Mouse (Mus musculus) Patski (cell line): ENCODE results near the gene Hoxa9. TPM values are rescaled to one million over a fixed set of nuclear protein-coding genes. Genes with fewer than 3 reads are reported as not detected.

Experiments
- ATAC-seq: fragments of 100-300 bp; one replicate; pipeline ENCODE4 v1.8.0; 2021
- CTCF ChIA-PET: fragments of 350-600 bp; sonication (Branson Sonifier 250); formaldehyde crosslinking; loops from one replicate; lab custom pipeline; 2022; ENCODE audit warnings: inconsistent platforms; lab: Charles Lee
- POLR2A ChIA-PET: fragments of 350-600 bp; sonication (Branson Sonifier 250); formaldehyde crosslinking; loops from one replicate; lab custom pipeline; 2022; ENCODE audit warnings: antibody characterized with exemption, inconsistent platforms; lab: Charles Lee
- DNase-seq: peaks from one replicate; pipeline ENCODE4 v3.0.0-alpha.2; 2011; ENCODE audit warnings: low read depth, low spot score
- H3K27me3 ChIP-seq: fragments of 371-371 bp; one replicate; pipeline ENCODE4 v1.5.1; 2021
- CTCF ChIP-seq: fragments of 100-300 bp; IDR thresholded peaks from one replicate; pipeline ENCODE4 v1.5.1; 2021
- in situ Hi-C: fragments of 300-500 bp; cut with MboI; formaldehyde crosslinking; loops from 3 replicates; pipeline ENCODE4 v1.11.1; 2018; ENCODE audit warnings: low pct_unique_long_range_greater_than_20kb, mixed read lengths
- polyA plus RNA-seq: library from polyadenylated mRNA; unstranded; gene quantifications from one replicate; pipeline ENCODE4 v1.2.3, GENCODE M21; 2021

The Hoxa9 gene
- polyA plus RNA-seq, 1 experiment from 2014 or later: 76.7 TPM

DNA sequence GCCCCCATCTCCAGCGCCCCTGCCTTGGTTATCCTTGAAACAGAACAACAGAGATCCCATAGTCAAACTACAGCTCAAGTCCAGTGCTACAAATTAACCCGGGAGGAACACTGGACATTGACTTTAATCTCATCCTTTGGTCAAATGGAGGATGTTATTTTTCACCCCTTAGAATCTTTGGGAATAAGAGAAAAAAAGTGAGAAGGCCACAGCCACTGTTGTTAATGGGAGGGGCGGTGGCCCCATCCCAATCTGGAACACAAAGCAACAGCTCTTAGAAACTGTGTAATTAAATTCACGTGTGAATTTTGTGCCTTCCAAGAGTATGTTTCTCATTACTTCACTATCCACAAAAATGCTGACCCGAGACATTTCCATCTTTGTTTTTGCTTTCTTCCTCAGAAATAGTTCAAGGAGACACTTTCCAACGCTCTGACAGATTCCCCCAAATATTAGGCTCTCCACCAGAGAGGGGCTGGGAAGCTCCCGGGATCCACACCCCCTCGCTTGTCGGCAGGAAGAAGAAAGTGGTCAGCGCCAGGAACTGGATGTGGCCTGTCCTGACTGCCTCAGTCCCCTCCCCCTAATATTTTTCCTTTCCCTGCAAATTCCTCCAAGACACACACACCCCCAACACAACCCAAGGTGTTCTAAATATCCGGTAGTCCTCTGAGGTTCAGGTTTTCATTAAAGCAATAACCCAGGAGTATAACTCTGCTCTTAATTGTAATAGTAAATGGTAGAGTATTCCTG is 3.2 kb downstream of the Hoxa9 start:
- ATAC-seq: no peak
- POLR2A ChIA-PET: interaction anchor here (0.6 to 37.4 kb wide), 5 partner anchors 9 to 50 kb away, joined by 3 to 778 read pairs (median 153); partner anchors contain the start of genes 5730596B20Rik, Gm28308, Hoxa10 and Hoxa11
- TF ChIP-seq CTCF: no peak
- DNase-seq: no peak
- CTCF ChIA-PET: interaction anchor here (1.0 to 1.7 kb wide), 5 partner anchors 9 to 237 kb away, joined by 3 to 8 read pairs (median 5); partner anchors contain the start of gene Hoxa10
- in situ Hi-C loops: loop anchor here (10.0 to 25.0 kb wide), 4 partner anchors 53 to 1240 kb away; partner anchors contain the start of gene 5730596B20Rik
- H3K27me3 ChIP-seq: no peaks in the 10 kb centered on the region

- ATAC-seq (no peak), DNase-seq (no peak)
- no peaks in the 10 kb centered on the region for H3K27me3 ChIP-seq
- in situ Hi-C loops: loop anchor here (10.0 to 25.0 kb wide), 4 partner anchors 52 to 1239 kb away; partner anchors contain the start of gene 5730596B20Rik
- TF ChIP-seq CTCF: no peak
- ChIA-PET POLR2A (interaction anchor here (1.3 to 37.4 kb wide), 4 partner anchors 8 to 49 kb away, joined by 5 to 778 read pairs (median 266); partner anchors contain the start of genes 5730596B20Rik, Gm28308, Hoxa10 and Hoxa11), CTCF (interaction anchor here (1.0 to 1.7 kb wide), 5 partner anchors 8 to 236 kb away, joined by 3 to 8 read pairs (median 5); partner anchors contain the start of gene Hoxa10)
These were observed 4.2 kb downstream of the Hoxa9 start for GRCm38 (mm10) chr6:52226569-52227257.

GRCm38 (mm10) chr6:52225612-52226568 is 5.0 kb downstream of the Hoxa9 start:
- CTCF ChIA-PET: interaction anchor here (0.7 kb wide), 1 partner anchor 34 kb away, joined by 3 read pairs; the partner anchor contains the start of gene Hoxa4
- in situ Hi-C loops: loop anchor here (10.0 to 25.0 kb wide), 4 partner anchors 51 to 1239 kb away; partner anchors contain the start of gene 5730596B20Rik
- DNase-seq (no peak), ATAC-seq (peak; percentile 20)
- TF ChIP-seq CTCF: no peak
- POLR2A ChIA-PET: interaction anchor here (0.9 to 37.4 kb wide), 4 partner anchors 13 to 228 kb away, joined by 3 to 778 read pairs (median 266); partner anchors contain the start of genes 5730596B20Rik, Gm28308, Hoxa10 and Hoxa11
- no peaks in the 10 kb centered on the region for H3K27me3 ChIP-seq

DNA sequence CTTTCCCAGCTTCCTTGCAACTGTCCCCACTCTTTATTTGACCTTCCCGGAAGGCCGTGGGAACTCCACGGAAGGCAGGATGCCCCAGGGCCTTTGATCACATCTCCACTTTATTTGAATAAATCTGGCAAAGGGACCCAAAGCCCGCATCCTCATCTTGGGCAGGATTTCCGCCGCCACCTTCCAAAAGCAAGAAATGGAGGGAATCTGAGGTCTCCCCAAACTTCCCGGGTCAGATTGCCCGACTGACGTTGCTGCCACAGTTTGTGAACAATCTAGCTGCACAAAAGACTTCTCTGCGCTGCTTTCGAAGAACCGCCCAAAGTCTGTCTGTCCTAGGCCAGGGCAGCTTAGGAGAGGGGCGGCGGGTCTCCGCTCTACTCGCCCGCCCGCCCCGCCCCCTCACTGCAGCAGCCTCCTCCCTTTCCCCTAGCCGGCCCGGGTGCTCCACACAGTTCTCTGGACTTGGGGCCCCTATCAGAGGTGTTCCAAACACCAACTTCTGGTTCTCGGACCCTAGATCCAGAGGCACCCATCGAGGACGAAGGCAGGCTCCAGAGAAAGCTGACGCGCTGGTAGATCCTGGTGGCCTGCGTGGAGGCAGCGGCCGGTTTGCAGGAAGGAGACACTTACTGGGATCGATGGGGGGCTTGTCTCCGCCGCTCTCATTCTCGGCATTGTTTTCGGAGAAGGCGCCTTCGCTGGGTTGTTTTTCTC is 5.8 kb downstream of the Hoxa9 start:
- no peak for DNase-seq
- ATAC-seq: no peak
- ChIA-PET POLR2A (interaction anchor here (0.6 to 37.4 kb wide), 6 partner anchors 13 to 227 kb away, joined by 3 to 778 read pairs (median 81); partner anchors contain the start of genes 5730596B20Rik, Gm28308, Hoxa10 and Hoxa11), CTCF (interaction anchor here (0.7 to 3.7 kb wide), 5 partner anchors 11 to 1024 kb away, joined by 3 to 21 read pairs (median 5); partner anchors contain the start of genes Gm28308, Hoxa3 and Hoxa4)
- no peak for TF ChIP-seq CTCF
- in situ Hi-C loops: loop anchor here (5.0 to 25.0 kb wide), 7 partner anchors 50 to 1238 kb away; partner anchors contain the start of genes 5730596B20Rik and Cbx3
- H3K27me3 ChIP-seq: no peaks in the 10 kb centered on the region

DNA sequence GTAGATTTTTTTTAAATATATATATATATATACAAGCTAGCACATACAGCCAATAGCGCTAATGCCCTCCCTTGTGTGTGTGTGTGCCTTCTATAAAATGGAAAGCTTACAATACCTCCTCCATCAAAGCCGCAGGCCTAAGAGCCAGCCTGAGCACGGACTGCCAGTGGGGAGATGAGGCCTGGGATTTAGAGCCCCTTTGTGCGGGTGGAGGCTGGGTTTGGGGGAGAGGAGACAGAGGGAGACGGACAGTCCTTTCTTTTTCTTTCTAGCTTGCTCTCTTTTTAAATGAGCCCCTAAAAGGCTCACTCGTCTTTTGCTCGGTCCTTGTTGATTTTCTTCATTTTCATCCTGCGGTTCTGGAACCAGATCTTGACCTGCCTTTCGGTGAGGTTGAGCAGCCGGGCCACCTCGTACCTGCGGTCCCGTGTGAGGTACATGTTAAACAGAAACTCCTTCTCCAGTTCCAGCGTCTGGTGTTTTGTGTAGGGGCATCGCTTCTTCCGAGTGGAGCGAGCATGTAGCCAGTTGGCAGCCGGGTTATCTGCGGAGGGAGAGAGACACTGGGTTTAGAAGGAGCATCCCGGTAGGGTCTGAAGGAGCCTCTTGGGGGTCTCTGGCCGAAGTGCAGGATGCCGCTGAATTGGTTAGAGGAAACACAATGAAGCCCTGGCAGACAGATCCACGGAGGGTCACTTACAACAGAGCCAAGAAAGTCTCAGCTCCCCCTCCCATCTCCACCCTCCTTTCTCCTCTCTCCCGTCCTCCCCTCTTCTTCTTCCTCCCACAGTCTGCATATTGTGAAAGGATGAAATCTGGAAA is 6.7 kb downstream of the Hoxa9 start:
- no peaks in the 10 kb centered on the region for H3K27me3 ChIP-seq
- in situ Hi-C loops: loop anchor here (5.0 to 25.0 kb wide), 6 partner anchors 49 to 1049 kb away; partner anchors contain the start of genes 5730596B20Rik and Cbx3
- no peak for ATAC-seq
- no peak for DNase-seq
- TF ChIP-seq CTCF: no peak
- CTCF ChIA-PET: interaction anchor here (0.7 to 3.7 kb wide), 11 partner anchors 9 to 1023 kb away, joined by 3 to 21 read pairs (median 5); partner anchors contain the start of genes 5730596B20Rik, Gm28308, Hoxa3 and Hoxa5
- POLR2A ChIA-PET: interaction anchor here (0.6 to 37.4 kb wide), 5 partner anchors 12 to 123 kb away, joined by 5 to 778 read pairs (median 153); partner anchors contain the start of genes 5730596B20Rik, Gm28308, Hoxa10 and Hoxa11

DNA sequence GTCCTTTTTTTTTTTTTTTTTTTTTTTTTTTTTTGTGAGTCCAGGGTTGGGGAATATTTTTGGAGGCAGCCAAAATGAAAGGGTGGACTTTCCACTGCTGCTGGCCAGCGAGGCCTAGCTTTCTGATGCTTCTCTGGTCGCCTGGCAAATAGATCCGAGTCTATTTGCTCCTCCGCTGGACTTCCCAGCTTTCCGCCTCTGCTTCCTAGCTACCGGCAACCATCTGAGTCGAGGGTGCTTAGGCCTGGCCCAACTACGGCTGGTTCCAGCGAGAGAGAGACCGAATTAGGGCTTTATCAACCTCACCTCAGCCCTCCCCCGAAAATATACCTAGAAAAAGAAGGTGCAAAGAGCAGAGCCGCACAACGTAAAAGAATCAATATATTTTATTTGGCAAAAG is 8.2 kb downstream of the Hoxa9 start:
- ATAC-seq: no peak
- POLR2A ChIA-PET: interaction anchor here (1.1 to 37.4 kb wide), 5 partner anchors 11 to 232 kb away, joined by 3 to 778 read pairs (median 153); partner anchors contain the start of genes 5730596B20Rik, Gm28308, Hoxa10 and Hoxa11
- CTCF ChIA-PET: interaction anchor here (0.6 to 5.0 kb wide), 11 partner anchors 8 to 346 kb away, joined by 3 to 21 read pairs (median 5); partner anchors contain the start of genes Gm28308, Hoxa11, Hoxa3 and Hoxa9

More for the DNA sequence above, 8.2 kb downstream of the Hoxa9 start:
- DNase-seq: no peak
- no peak for TF ChIP-seq CTCF
- in situ Hi-C loops: loop anchor here (5.0 to 25.0 kb wide), 6 partner anchors 48 to 1048 kb away; partner anchors contain the start of genes 5730596B20Rik and Cbx3
- H3K27me3 ChIP-seq: no peaks in the 10 kb centered on the region
